Mouse (Mus musculus) bone marrow, adult 2 months (tissue): Measurements from ENCODE around the gene Gm5155.
"Not testable (repeated sequence)": the region's sequence is repeated elsewhere in the genome, so short reads cannot be mapped to it uniquely, and the experiment has no call there.

Experiments
- CTCF ChIP-seq: fragments of 200-500 bp; IDR thresholded peaks from 2 replicates; pipeline ENCODE4 v1.5.1; 2011; ENCODE audit warnings: low read length, control low read depth; ENCODE audit not compliant: control insufficient read depth, insufficient read depth
- POLR2A ChIP-seq: fragments of 200-500 bp; IDR thresholded peaks from 2 replicates; pipeline ENCODE4 v1.6.1; 2011; ENCODE audit warnings: low read depth, mild to moderate bottlenecking, control low read depth, low read length, borderline replicate concordance; ENCODE audit not compliant: control insufficient read depth

- TF ChIP-seq CTCF, POLR2A: not testable (repeated sequence)
Measured at GRCm38 (mm10) chr7:17895341-17895740, 23.8 kb downstream of the Gm5155 start.
